Mouse (Mus musculus) liver, embryonic 14.5 days (tissue): ENCODE results near the gene Trim11. TPM values are rescaled to one million over a fixed set of nuclear protein-coding genes. Genes with fewer than 3 reads are reported as not detected.

ENCODE experiments used
- ATAC-seq: fragments of 200-750 bp; cut with Nextera tagmentation; 2 replicates; pipeline ENCODE4 v1.8.0; 2017; ENCODE audit warnings: moderate number of reproducible peaks, mild to moderate bottlenecking, moderate library complexity; ENCODE audit not compliant: insufficient read depth
- DNase-seq, 3 experiments: peaks; one replicate each; pipeline ENCODE4 v3.0.0-alpha.2; 2012 to 2013; ENCODE audit warnings: low read depth in 3 of 3, low spot score in 3 of 3
- H3K27ac ChIP-seq: fragments of 300-500 bp; sonication (generic); 2 replicates; pipeline ENCODE4 v1.5.1; 2014; ENCODE audit warnings: moderate library complexity, mild to moderate bottlenecking, control low read depth, inconsistent platforms
- H3K27me3 ChIP-seq: fragments of 300-500 bp; sonication (generic); 2 replicates; pipeline ENCODE4 v1.6.1; 2014; ENCODE audit warnings: mild to moderate bottlenecking, low read length, moderate library complexity; ENCODE audit not compliant: control insufficient read depth, insufficient read depth
- H3K36me3 ChIP-seq: fragments of 300-500 bp; sonication (generic); replicated peaks from 2 replicates; pipeline ENCODE4 v1.6.1; 2014; ENCODE audit warnings: low read depth; ENCODE audit not compliant: control insufficient read depth, insufficient read depth
- H3K4me1 ChIP-seq, 2 experiments: fragments of 200-500 bp in 1 of 2; fragments of 300-500 bp in 1 of 2; sonication (generic) in 1 of 2; replicated peaks; 2 replicates each; pipeline ENCODE4 v1.6.1; 2012 to 2014; ENCODE audit warnings: antibody characterized with exemption in 1 of 2, inconsistent platforms in 1 of 2, low read length in 1 of 2; ENCODE audit not compliant: control insufficient read depth in 2 of 2, insufficient read depth in 2 of 2
- H3K4me2 ChIP-seq: fragments of 300-500 bp; sonication (generic); 2 replicates; pipeline ENCODE4 v1.6.1; 2014; ENCODE audit warnings: low read depth, mild to moderate bottlenecking, control low read depth, moderate library complexity
- H3K4me3 ChIP-seq, 2 experiments: fragments of 200-500 bp in 1 of 2; fragments of 300-500 bp in 1 of 2; sonication (generic) in 1 of 2; 2 replicates each; pipeline ENCODE4 v1.5.1; 2012 to 2014; ENCODE audit warnings: low read depth in 2 of 2, low read length in 2 of 2, mild to moderate bottlenecking in 2 of 2, control low read depth in 1 of 2, inconsistent platforms in 1 of 2, moderate library complexity in 1 of 2; ENCODE audit not compliant: insufficient read depth in 1 of 2
- H3K9ac ChIP-seq: fragments of 300-500 bp; sonication (generic); replicated peaks from 2 replicates; pipeline ENCODE4 v1.6.1; 2014; ENCODE audit warnings: mild to moderate bottlenecking, control low read depth, moderate library complexity
- H3K9me3 ChIP-seq: fragments of 300-500 bp; sonication (generic); 2 replicates; pipeline ENCODE4 v1.6.1; 2016; ENCODE audit warnings: low read length, mixed read lengths; ENCODE audit not compliant: control insufficient read depth
- CTCF ChIP-seq: IDR thresholded peaks from 2 replicates; pipeline ENCODE4 v1.5.1; 2016; ENCODE audit warnings: antibody characterized with exemption, low read depth, control low read depth
- EP300 ChIP-seq: IDR thresholded peaks from 2 replicates; pipeline ENCODE4 v1.6.1; 2016; ENCODE audit warnings: antibody characterized with exemption, low read depth
- WGBS: fragments of 180-500 bp; shearing (Covaris S2); extraction: QIAGEN DNeasy Blood & Tissue Kit; methylation state at CpG from one replicate; pipeline ENCODE4 v1.1.7; 2014; ENCODE audit not compliant: insufficient replicate concordance; 5-methylcytosine and 5-hydroxymethylcytosine counted together
- polyA plus RNA-seq, 2 experiments: library from polyadenylated mRNA; depleted of rRNA in 1 of 2; stranded (reverse) in 1 of 2; unstranded in 1 of 2; fragments of >200 nt; fragmentation: Nextera tagmentation in 1 of 2; extraction: Ambion mirVana in 1 of 2; gene quantifications; 2 replicates each; pipeline versions ENCODE4 v1.2.1 to v1.2.3; 2012 to 2014

Trim11 gene
- polyA plus RNA-seq, 2 experiments = 6.4 to 8.1 TPM

GRCm38 (mm10) chr11:58990794-58991193 is 12.9 kb downstream of the Trim11 start:
- DNase-seq (no peak), ATAC-seq (no peak)
- H3K4me3 ChIP-seq = no peak overlapping the region
- peaks cover 6% of the 10 kb centered on the region for H3K36me3 ChIP-seq
- no peaks in the 10 kb centered on the region for H3K9me3 ChIP-seq
- no peak overlapping the region for H3K4me2 ChIP-seq
- 60% methylated on average over 9 of the region's 9 CpGs for WGBS
- no peak overlapping the region for H3K9ac ChIP-seq
- H3K27me3 ChIP-seq = no peaks in the 10 kb centered on the region; the same call in 1 of the 2 replicates
- H3K4me1 ChIP-seq = peaks cover 8 to 19% of the 10 kb centered on the region in 2 experiments
- TF ChIP-seq EP300 (no peak), CTCF (no peak)
- H3K27ac ChIP-seq = no peak overlapping the region

DNA sequence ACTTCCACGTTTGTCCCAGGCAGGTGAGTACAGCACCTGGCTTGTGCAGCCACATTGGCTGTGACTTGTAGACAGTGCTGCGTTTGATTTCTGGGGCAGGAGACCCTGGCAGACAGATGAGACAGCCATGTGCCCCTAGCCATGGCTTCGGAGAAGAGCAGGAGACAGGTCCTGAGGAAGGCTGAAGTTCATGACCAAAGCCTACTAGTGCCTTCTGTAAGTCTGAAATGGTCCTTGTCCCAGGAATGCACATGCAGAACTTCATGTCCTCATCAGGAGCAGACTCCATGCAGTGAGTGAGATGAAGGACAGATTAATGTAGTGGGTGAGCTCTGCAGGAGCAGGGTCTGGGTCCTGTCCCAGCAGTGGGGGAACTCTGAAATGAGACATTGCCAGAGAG is 14.0 kb downstream of the Trim11 start:
- Histone ChIP-seq H3K36me3 (peaks cover 6% of the 10 kb centered on the region), H3K4me2 (no peak overlapping the region), H3K9me3 (no peaks in the 10 kb centered on the region), H3K27me3 (no peaks in the 10 kb centered on the region; the same call in 1 of the 2 replicates), H3K4me1 (peaks cover 8 to 19% of the 10 kb centered on the region in 2 experiments), H3K27ac (no peak overlapping the region), H3K9ac (no peak overlapping the region), H3K4me3 (no peak overlapping the region)
- ATAC-seq = no peak
- DNase-seq = no peak
- TF ChIP-seq EP300 (no peak), CTCF (no peak)
- 67% methylated on average over 3 of the region's 3 CpGs for WGBS

DNA sequence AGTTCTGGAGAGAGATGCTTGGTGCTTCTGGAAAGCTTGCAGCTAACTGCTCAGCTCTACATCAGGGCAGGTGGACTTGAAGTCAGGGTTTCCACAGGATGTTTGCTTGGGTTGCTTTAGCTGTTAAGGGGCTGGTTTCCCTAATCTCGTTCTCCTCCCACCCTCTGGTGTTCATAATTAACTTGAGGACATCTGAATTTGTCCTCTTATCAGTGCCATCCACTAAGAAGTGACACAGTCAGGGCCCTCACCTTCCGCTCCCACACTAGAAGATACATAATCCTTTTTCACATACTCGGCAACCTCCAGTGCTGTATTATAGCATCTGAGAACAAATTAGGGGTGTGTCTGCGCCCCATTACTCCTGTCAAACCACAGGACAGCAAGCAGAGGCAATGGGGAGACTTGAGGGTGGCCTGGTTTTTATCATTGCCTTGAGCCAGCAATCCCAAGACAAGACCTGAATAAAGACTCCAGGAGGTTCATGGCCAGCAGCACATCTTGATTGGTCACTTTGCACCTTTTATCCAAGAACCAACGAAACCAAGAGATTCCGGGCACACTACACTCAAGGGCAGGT is 15.3 kb downstream of the Trim11 start:
- DNase-seq (no peak), ATAC-seq (no peak)
- 38% methylated on average over 6 of the region's 6 CpGs for WGBS
- peaks cover 8 to 19% of the 10 kb centered on the region in 2 experiments for H3K4me1 ChIP-seq
- H3K9me3 ChIP-seq = no peaks in the 10 kb centered on the region
- H3K4me2 ChIP-seq = no peak overlapping the region
- no peak overlapping the region for H3K4me3 ChIP-seq
- no peak overlapping the region for H3K27ac ChIP-seq
- no peaks in the 10 kb centered on the region; the same call in 1 of the 2 replicates for H3K27me3 ChIP-seq
- H3K36me3 ChIP-seq = no peaks in the 10 kb centered on the region; the same call in 1 of the 2 replicates
- no peak overlapping the region for H3K9ac ChIP-seq
- no peak for TF ChIP-seq EP300
- no peak for TF ChIP-seq CTCF

DNA sequence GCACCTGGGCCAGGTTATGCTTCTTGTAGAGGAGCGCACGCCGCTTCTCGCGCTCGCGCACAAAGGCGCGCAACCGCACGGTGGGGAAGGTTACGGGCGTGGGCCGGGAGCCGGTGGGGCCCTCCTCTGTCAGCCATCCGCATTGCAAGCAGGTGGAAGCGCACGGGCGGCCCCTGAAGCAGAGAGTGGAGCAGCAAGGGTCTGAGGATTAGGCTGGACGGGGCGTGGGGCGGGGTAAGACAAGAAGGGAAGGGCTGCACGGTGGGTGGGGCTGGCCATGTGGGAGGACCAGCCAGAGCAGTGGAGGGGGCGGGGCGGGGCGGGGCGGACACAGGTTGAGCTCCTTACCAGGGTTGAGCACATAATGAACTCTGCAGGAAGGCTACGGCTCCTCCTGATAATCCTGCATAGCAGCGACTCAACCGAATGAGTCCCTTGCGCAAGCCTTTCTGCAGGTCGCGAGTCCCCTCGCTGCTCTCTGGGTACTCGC is 16.5 kb downstream of the Trim11 start:
- H3K9me3 ChIP-seq = no peaks in the 10 kb centered on the region
- H3K4me3 ChIP-seq = peak overlapping the region; percentile 6 to 37; a peak in 3 of 4 replicates
- ATAC-seq (peak; percentile 75), DNase-seq (peak; percentile 37 to 62 (median 41))
- peaks cover 8 to 19% of the 10 kb centered on the region in 2 experiments for H3K4me1 ChIP-seq
- no peak overlapping the region for H3K9ac ChIP-seq
- no peaks in the 10 kb centered on the region; the same call in 1 of the 2 replicates for H3K27me3 ChIP-seq
- no peaks in the 10 kb centered on the region for H3K36me3 ChIP-seq
- TF ChIP-seq CTCF (peak; percentile 42), EP300 (no peak)
- H3K4me2 ChIP-seq = peak overlapping the region; percentile 67
- 2% methylated on average over 33 of the region's 35 CpGs for WGBS
- H3K27ac ChIP-seq = no peak overlapping the region

DNA sequence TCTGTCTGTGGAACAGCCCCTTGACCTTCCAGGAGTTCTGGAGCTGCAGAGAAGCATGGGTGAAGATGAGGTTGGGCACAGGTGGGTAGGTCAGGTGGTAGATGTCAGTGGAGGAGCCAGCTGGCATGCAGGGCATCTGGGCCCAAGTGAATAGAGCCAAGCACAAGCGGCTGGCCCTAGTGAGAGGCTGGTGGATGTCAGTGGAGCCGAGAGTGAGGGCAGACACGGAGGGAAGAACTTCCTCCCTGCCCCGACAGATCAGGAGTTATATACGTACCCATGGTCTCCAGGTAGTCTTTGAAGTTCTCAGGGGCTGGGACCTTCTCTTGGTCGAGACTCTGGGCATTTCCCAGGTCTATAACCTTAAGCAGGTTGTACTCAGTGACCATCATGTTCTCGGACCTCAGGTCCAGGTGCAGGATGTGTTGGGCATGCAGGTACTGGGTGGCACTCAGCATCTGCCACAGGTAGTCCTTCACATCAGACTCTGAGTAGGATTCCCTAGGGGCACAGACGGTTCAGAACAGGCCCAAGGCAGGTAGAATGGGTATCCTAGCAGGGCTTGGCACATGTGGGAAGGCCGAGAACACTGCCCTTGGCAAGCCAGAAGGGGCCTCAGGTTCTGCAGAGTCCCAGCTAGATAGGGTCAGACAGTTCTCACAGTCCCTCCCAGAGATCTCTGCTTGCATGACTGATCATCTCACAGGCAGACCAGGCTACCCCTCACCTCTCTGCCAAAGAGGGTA is 17.3 kb downstream of the Trim11 start:
- 57% methylated on average over 9 of the region's 9 CpGs for WGBS

More for the DNA sequence above, 17.3 kb downstream of the Trim11 start:
- Histone ChIP-seq H3K9ac (no peak overlapping the region), H3K4me2 (peak overlapping the region; percentile 67; the same call in 1 of the 2 replicates), H3K4me1 (peaks cover 8 to 19% of the 10 kb centered on the region in 2 experiments), H3K27ac (no peak overlapping the region), H3K27me3 (no peaks in the 10 kb centered on the region; the same call in 1 of the 2 replicates), H3K4me3 (no peak overlapping the region), H3K36me3 (no peaks in the 10 kb centered on the region), H3K9me3 (no peaks in the 10 kb centered on the region)
- no peak for TF ChIP-seq CTCF
- TF ChIP-seq EP300 = no peak
- ATAC-seq = no peak
- DNase-seq = no peak
